Mouse (Mus musculus): ENCODE data around the gene Cysltr2.

The Cysltr2 gene

GRCm38 (mm10) chr14:73048937-73049336 lies at the start of gene Cysltr2:
TSS of gene Cysltr2 (minus strand) at chr14:73049114.
- no peak for DNase-seq

- DNase-seq = no peak
Measured at GRCm38 (mm10) chr14:73094802-73095550, 46.1 kb upstream of the Cysltr2 start.

- DNase-seq = no peak
Measured at GRCm38 (mm10) chr14:73092871-73093270, 44.0 kb upstream of the Cysltr2 start.

GRCm38 (mm10) chr14:73088224-73088623 lies 39.3 kb upstream of the Cysltr2 start:
- no peak for DNase-seq

GRCm38 (mm10) chr14:73087746-73088145 lies 38.8 kb upstream of the Cysltr2 start:
- DNase-seq = no peak

- no peak for DNase-seq
Measured at GRCm38 (mm10) chr14:73087247-73087646, 38.3 kb upstream of the Cysltr2 start.

GRCm38 (mm10) chr14:73086425-73086824 lies 37.5 kb upstream of the Cysltr2 start:
- no peak for DNase-seq

GRCm38 (mm10) chr14:73083563-73083962 lies 34.6 kb upstream of the Cysltr2 start:
- DNase-seq = no peak

- DNase-seq = no peak
Measured at GRCm38 (mm10) chr14:73064460-73064859, 15.5 kb upstream of the Cysltr2 start.

GRCm38 (mm10) chr14:73058755-73059154 lies 9.8 kb upstream of the Cysltr2 start:
- DNase-seq = no peak

- no peak for DNase-seq
Measured at GRCm38 (mm10) chr14:73057764-73058163, 8.8 kb upstream of the Cysltr2 start.

- no peak for DNase-seq
Measured at GRCm38 (mm10) chr14:73056813-73057212, 7.9 kb upstream of the Cysltr2 start.

GRCm38 (mm10) chr14:73045199-73045928 lies 3.5 kb downstream of the Cysltr2 start:
- no peak for DNase-seq

GRCm38 (mm10) chr14:73041689-73042088 lies 7.2 kb downstream of the Cysltr2 start:
- no peak for DNase-seq

GRCm38 (mm10) chr14:73033290-73033689 lies 15.6 kb downstream of the Cysltr2 start:
- no peak for DNase-seq

- DNase-seq = no peak
Measured at GRCm38 (mm10) chr14:73031218-73031617, 17.7 kb downstream of the Cysltr2 start.

GRCm38 (mm10) chr14:73017272-73017671 lies 31.6 kb downstream of the Cysltr2 start:
- DNase-seq = no peak

- DNase-seq = no peak
Measured at GRCm38 (mm10) chr14:73015386-73015785, 33.5 kb downstream of the Cysltr2 start.

- DNase-seq = no peak
Measured at GRCm38 (mm10) chr14:73013723-73014544, 35.0 kb downstream of the Cysltr2 start.

GRCm38 (mm10) chr14:73001814-73002213 lies 47.1 kb downstream of the Cysltr2 start:
- DNase-seq = no peak

- no peak for DNase-seq
Measured at GRCm38 (mm10) chr14:73000325-73000724, 48.6 kb downstream of the Cysltr2 start.

GRCm38 (mm10) chr14:72998111-72998510 lies 50.8 kb downstream of the Cysltr2 start:
- no peak for DNase-seq

- no peak for DNase-seq
Measured at GRCm38 (mm10) chr14:72986044-72986443, 62.9 kb downstream of the Cysltr2 start.

All from cerebellum, adult 11-12 months (tissue).